Mouse (Mus musculus): ENCODE results near the gene Elavl4.

DNA sequence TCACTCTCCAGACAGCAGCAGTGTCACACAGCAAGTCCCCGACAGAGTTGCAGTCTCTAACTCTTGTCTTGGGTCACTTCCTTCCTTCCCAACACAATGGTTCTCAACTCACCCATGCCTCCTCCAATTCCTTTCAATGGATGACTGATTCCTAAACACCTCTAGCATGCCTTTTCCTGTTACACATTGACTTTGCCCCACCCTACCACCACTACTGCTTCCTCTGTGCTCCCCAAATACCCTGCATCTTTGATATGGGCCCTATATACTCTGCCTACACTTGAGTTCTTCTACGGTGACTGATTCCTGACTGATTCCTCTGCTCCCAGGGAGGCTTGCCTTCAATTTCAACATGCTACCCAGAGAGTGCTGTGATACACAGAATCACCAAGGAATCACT lies 153.1 kb downstream of the Elavl4 start:
- no peak for TF ChIP-seq POLR2A (IDR thresholded peaks at IDR 0.05; ENCODE audit: borderline replicate concordance, insufficient read depth, low read length)
- TF ChIP-seq CTCF (IDR thresholded peaks at IDR 0.05; ENCODE audit: borderline replicate concordance, insufficient read depth, low read depth, low read length): no peak

All from cerebellum, adult 2 months (tissue).